In genomic region chr5:150246737-150247136, GRCm38 (mm10) we compare ENCODE assay signal across 9 mouse cellular contexts.
DNase-seq lines count a peak whose midpoint lies in the region; ATAC-seq and TF ChIP-seq lines count a peak whose summit lies in the region.
"Had no signal": no experiment of that assay in that cellular context is flagged by ENCODE, and none has a peak within 500 bp of the region (broad histone marks: within the 10 kb centered on the region; RNA-seq: fewer than 3 reads in every experiment).

No protein-coding gene starts in this region.

- peak; percentile 54 for TF ChIP-seq CTCF in lung, postnatal 0 days (IDR thresholded peaks at IDR 0.05)

- H3K27ac ChIP-seq in heart, embryonic 10.5 days, result no peak overlapping the region
- H3K27ac ChIP-seq in lung, postnatal 0 days (ENCODE audit: low read length), result no peak overlapping the region
- no peak overlapping the region for H3K27ac ChIP-seq in ES-E14 (ENCODE audit: insufficient read depth, low read depth, low read length, poor library complexity, severe bottlenecking)
- H3K27ac ChIP-seq: forebrain, embryonic 13.5 days had no signal

- H3K9me3 ChIP-seq in heart, embryonic 10.5 days, result no peaks in the 10 kb centered on the region
- H3K9me3 ChIP-seq in lung, postnatal 0 days (ENCODE audit: low read length), result no peaks in the 10 kb centered on the region
- H3K9me3 ChIP-seq in ES-E14 (ENCODE audit: control insufficient read depth, insufficient read depth, low read depth, low read length), result no peaks in the 10 kb centered on the region

- H3K4me3 ChIP-seq in heart, embryonic 10.5 days, result no peak overlapping the region
- H3K4me3 ChIP-seq in lung, postnatal 0 days (ENCODE audit: low read depth, low read length), result no peak overlapping the region
- H3K4me3 ChIP-seq in ES-E14 (ENCODE audit: insufficient read depth in 1 of 2, low read depth in 1 of 2, low read length in 2 of 2, poor library complexity in 1 of 2, severe bottlenecking in 1 of 2), result no peak overlapping the region
- H3K4me3 ChIP-seq: forebrain, embryonic 13.5 days had no signal

- in situ Hi-C loops in ES-E14 (cut with MboI; ENCODE audit: low sequenced_read_pairs in 2 of 2, unreplicated experiment in 2 of 2), result no loop called here

- H3K36me3 ChIP-seq in heart, embryonic 10.5 days, result no peaks in the 10 kb centered on the region
- H3K36me3 ChIP-seq in lung, postnatal 0 days (ENCODE audit: insufficient read depth, low read length), result no peaks in the 10 kb centered on the region
- no peaks in the 10 kb centered on the region for H3K36me3 ChIP-seq in ES-E14 (ENCODE audit: control insufficient read depth, insufficient read depth, low read length, poor library complexity, severe bottlenecking)

- peak; percentile 36 for DNase-seq in heart, postnatal 4 days
- DNase-seq in heart, embryonic 10.5 days (ENCODE audit: low spot score), result no peak
- DNase-seq in lung, postnatal 0 days (ENCODE audit: low spot score), result no peak
- DNase-seq in lung, postnatal 14 days, result no peak
- peak; percentile 50 for DNase-seq in ES-E14 (ENCODE audit: low read depth, low spot score)
- no peak for DNase-seq in urinary bladder, adult 2 months (ENCODE audit: low spot score)
- DNase-seq in left cerebral cortex, adult 11 months (ENCODE audit: low spot score), result no peak

- 88% methylated on average over 3 of the region's 3 CpGs for WGBS in heart, embryonic 10.5 days
- 88% methylated on average over 3 of the region's 3 CpGs for WGBS in lung, postnatal 0 days

- ATAC-seq in lung, postnatal 0 days, result no peak
- peak; percentile 74 for ATAC-seq in megakaryocyte progenitor cell, adult 5-6 weeks (replicated peaks; ENCODE audit: poor library complexity)
- ATAC-seq: forebrain, embryonic 13.5 days had no signal

- H3K9ac ChIP-seq in lung, postnatal 0 days (replicated peaks; ENCODE audit: low read depth), result no peak overlapping the region
- no peak overlapping the region for H3K9ac ChIP-seq in ES-E14 (ENCODE audit: insufficient read depth, low read depth, low read length, poor library complexity, severe bottlenecking)
- H3K9ac ChIP-seq: forebrain, embryonic 13.5 days had no signal

- H3K27me3 ChIP-seq in heart, embryonic 10.5 days (ENCODE audit: insufficient read depth, poor library complexity, severe bottlenecking), result no peaks in the 10 kb centered on the region
- H3K27me3 ChIP-seq in lung, postnatal 0 days (replicated peaks; ENCODE audit: insufficient read depth, low read length), result no peaks in the 10 kb centered on the region
- H3K27me3 ChIP-seq: forebrain, embryonic 13.5 days had no signal

- no peak for TF ChIP-seq EP300 in lung, postnatal 0 days (IDR thresholded peaks at IDR 0.05)

- 0 out of 2 replicates have a peak, but pooled peaks cover 9% of the 10 kb centered on the region for H3K4me1 ChIP-seq in heart, embryonic 10.5 days
- no peaks in the 10 kb centered on the region for H3K4me1 ChIP-seq in lung, postnatal 0 days (ENCODE audit: insufficient read depth, low read depth, low read length)
- H3K4me1 ChIP-seq in ES-E14 (ENCODE audit: control insufficient read depth in 2 of 2, insufficient read depth in 2 of 2, low read length in 2 of 2, poor library complexity in 1 of 2), result peaks cover 0 to 5% of the 10 kb centered on the region in 2 experiments; a peak in 1 of 4 replicates
- H3K4me1 ChIP-seq: forebrain, embryonic 13.5 days had no signal

- H3K4me2 ChIP-seq in lung, postnatal 0 days (replicated peaks; ENCODE audit: low read depth, low read length), result no peak overlapping the region
- H3K4me2 ChIP-seq: forebrain, embryonic 13.5 days had no signal

TF ChIP-seq in ES-E14, 5 proteins besides CTCF, POLR2A, EP300 and RAD21:
- TF ChIP-seq ZNF384 (IDR thresholded peaks at IDR 0.05; ENCODE audit: low read depth, low read length) (no peak), HCFC1 (IDR thresholded peaks at IDR 0.05; ENCODE audit: borderline replicate concordance, insufficient read depth, low read length) (no peak), ZC3H11A (IDR thresholded peaks at IDR 0.05; ENCODE audit: borderline replicate concordance, low read depth, low read length) (no peak), MAFK (IDR thresholded peaks at IDR 0.05; ENCODE audit: insufficient read depth, low read depth, low read length) (no peak), CHD2 (IDR thresholded peaks at IDR 0.05; ENCODE audit: low read depth, low read length) (no peak)

Comparison
In these comparisons a context has a peak if more than half of its experiments do, and no peak if none do; other contexts are left out.
1. DNase-seq: peak in heart, postnatal 4 days (single experiment) and ES-E14 (single experiment); none in heart, embryonic 10.5 days (single experiment), lung, postnatal 0 days (single experiment), lung, postnatal 14 days (single experiment), urinary bladder, adult 2 months (single experiment) and left cerebral cortex, adult 11 months (single experiment).